Mouse (Mus musculus) MEL (cell line): ENCODE data around the gene Gm45233. TPM values are rescaled to one million over a fixed set of nuclear protein-coding genes. Genes with fewer than 3 reads are reported as not detected.

Experiments used
- DNase-seq: peaks from one replicate; pipeline ENCODE4 v3.0.0; 2011; ENCODE audit warnings: low read depth, low spot score
- H3K27ac ChIP-seq: 2 replicates; pipeline ENCODE4 v1.5.1; 2012; ENCODE audit warnings: low read depth, mild to moderate bottlenecking, control low read depth, low read length, moderate library complexity; ENCODE audit not compliant: control insufficient read depth
- H3K27me3 ChIP-seq, 2 experiments: fragments of 150-350 bp in 1 of 2; sonication (generic) in 1 of 2; 2 replicates each; pipeline ENCODE4 v1.6.1; 2012; ENCODE audit warnings: low read length in 2 of 2, mild to moderate bottlenecking in 2 of 2, improper control_type of control experiment in 1 of 2, moderate library complexity in 1 of 2; ENCODE audit not compliant: insufficient read depth in 2 of 2, control insufficient read depth in 1 of 2
- H3K36me3 ChIP-seq, 2 experiments: 2 replicates each; pipeline ENCODE4 v1.6.1; 2012 to 2014; ENCODE audit warnings: low read length in 2 of 2, improper control_type of control experiment in 1 of 2, inconsistent platforms in 1 of 2, mild to moderate bottlenecking in 1 of 2; ENCODE audit not compliant: insufficient read depth in 2 of 2, control insufficient read depth in 1 of 2
- H3K4me1 ChIP-seq, 2 experiments: fragments of 150-350 bp in 1 of 2; sonication (generic) in 1 of 2; 2 replicates each; pipeline ENCODE4 v1.6.1; 2012; ENCODE audit warnings: low read length in 2 of 2, improper control_type of control experiment in 1 of 2, mild to moderate bottlenecking in 1 of 2; ENCODE audit not compliant: insufficient read depth in 2 of 2, control insufficient read depth in 1 of 2
- H3K4me3 ChIP-seq, 2 experiments: fragments of 150-350 bp in 1 of 2; sonication (generic) in 1 of 2; 2 replicates each; pipeline ENCODE4 v1.5.1; 2012; ENCODE audit warnings: low read depth in 2 of 2, low read length in 2 of 2, mild to moderate bottlenecking in 2 of 2, moderate library complexity in 2 of 2, control low read depth in 1 of 2, improper control_type of control experiment in 1 of 2; ENCODE audit not compliant: control insufficient read depth in 1 of 2, insufficient read depth in 1 of 2
- H3K79me2 ChIP-seq: 2 replicates; pipeline ENCODE4 v1.6.1; 2012; ENCODE audit warnings: mild to moderate bottlenecking, low read length, moderate library complexity; ENCODE audit not compliant: control insufficient read depth, poor library complexity, insufficient read depth
- H3K9ac ChIP-seq: 2 replicates; pipeline ENCODE4 v1.6.1; 2012; ENCODE audit warnings: low read depth, mild to moderate bottlenecking, control low read depth, low read length, moderate library complexity; ENCODE audit not compliant: control insufficient read depth, poor library complexity, severe bottlenecking
- H3K9me3 ChIP-seq: fragments of 150-350 bp; sonication (generic); replicated peaks from 2 replicates; pipeline ENCODE4 v1.6.1; 2012; ENCODE audit warnings: mild to moderate bottlenecking, low read length, improper control_type of control experiment, moderate library complexity; ENCODE audit not compliant: insufficient read depth
- CHD1 ChIP-seq: IDR thresholded peaks from 2 replicates; pipeline ENCODE4 v1.6.1; 2012; ENCODE audit warnings: low read depth, mild to moderate bottlenecking, inconsistent platforms, low read length, improper control_type of control experiment
- CHD2 ChIP-seq: IDR thresholded peaks from 2 replicates; pipeline ENCODE4 v1.6.1; 2011; ENCODE audit warnings: low read length, improper control_type of control experiment
- CTCF ChIP-seq, 3 experiments: IDR thresholded peaks in 2 of 3; conservative IDR thresholded peaks in 1 of 3; 2 replicates each; pipeline ENCODE4 v1.5.1; 2011 to 2012; ENCODE audit warnings: low read length in 3 of 3, low read depth in 2 of 3, mild to moderate bottlenecking in 2 of 3, improper control_type of control experiment in 1 of 3, inconsistent platforms in 1 of 3, mixed read lengths in 1 of 3, moderate library complexity in 1 of 3; ENCODE audit not compliant: control insufficient read depth in 1 of 3, insufficient read depth in 1 of 3, poor library complexity in 1 of 3, severe bottlenecking in 1 of 3
- E2F4 ChIP-seq: IDR thresholded peaks from 2 replicates; pipeline ENCODE4 v1.6.1; 2011; ENCODE audit warnings: low read depth, low read length, improper control_type of control experiment, borderline replicate concordance
- ELF1 ChIP-seq: IDR thresholded peaks from 2 replicates; pipeline ENCODE4 v1.6.1; 2014; ENCODE audit warnings: low read depth, mild to moderate bottlenecking, inconsistent platforms, low read length, improper control_type of control experiment, moderate library complexity
- GABPA ChIP-seq: IDR thresholded peaks from 2 replicates; pipeline ENCODE4 v1.6.1; 2012; ENCODE audit warnings: low read depth, mild to moderate bottlenecking, inconsistent platforms, low read length, improper control_type of control experiment, moderate library complexity
- GATA1 ChIP-seq: IDR thresholded peaks from 2 replicates; pipeline ENCODE4 v1.6.1; 2011; ENCODE audit warnings: low read depth, low read length, improper control_type of control experiment
- JUND ChIP-seq: IDR thresholded peaks from 2 replicates; pipeline ENCODE4 v1.6.1; 2011; ENCODE audit warnings: low read depth, mild to moderate bottlenecking, improper control_type of control experiment, low read length
- KAT2A ChIP-seq: conservative IDR thresholded peaks from 2 replicates; pipeline ENCODE4 v1.6.1; 2012; ENCODE audit warnings: low read depth, low read length, improper control_type of control experiment, inconsistent platforms
- MAX ChIP-seq: IDR thresholded peaks from 2 replicates; pipeline ENCODE4 v1.6.1; 2011; ENCODE audit warnings: low read length, improper control_type of control experiment
- MEF2A ChIP-seq: IDR thresholded peaks from 2 replicates; pipeline ENCODE4 v1.6.1; 2014; ENCODE audit warnings: low read depth, mild to moderate bottlenecking, inconsistent platforms, low read length, improper control_type of control experiment; ENCODE audit not compliant: poor library complexity, insufficient replicate concordance, severe bottlenecking; ENCODE audit errors: extremely low read depth
- MXI1 ChIP-seq: IDR thresholded peaks from 2 replicates; pipeline ENCODE4 v1.6.1; 2011; ENCODE audit warnings: mild to moderate bottlenecking, low read depth, low read length, improper control_type of control experiment
- MYC ChIP-seq: IDR thresholded peaks from 2 replicates; pipeline ENCODE4 v1.6.1; 2011; ENCODE audit warnings: low read depth, mild to moderate bottlenecking, low read length, improper control_type of control experiment, moderate library complexity
- NELFE ChIP-seq: IDR thresholded peaks from 2 replicates; pipeline ENCODE4 v1.6.1; 2011; ENCODE audit warnings: low read depth, low read length, improper control_type of control experiment
- SMC3 ChIP-seq: IDR thresholded peaks from 2 replicates; pipeline ENCODE4 v1.6.1; 2011; ENCODE audit warnings: low read depth, low read length, improper control_type of control experiment
- TBP ChIP-seq: IDR thresholded peaks from 2 replicates; pipeline ENCODE4 v1.8.0; 2011; ENCODE audit warnings: low read depth, low read length, improper control_type of control experiment
- TCF12 ChIP-seq: IDR thresholded peaks from 2 replicates; pipeline ENCODE4 v1.6.1; 2014; ENCODE audit warnings: low read depth, mild to moderate bottlenecking, inconsistent platforms, low read length, improper control_type of control experiment, moderate library complexity
- UBTF ChIP-seq: IDR thresholded peaks from 2 replicates; pipeline ENCODE4 v1.6.1; 2012; ENCODE audit warnings: low read depth, mild to moderate bottlenecking, inconsistent platforms, low read length, improper control_type of control experiment, moderate library complexity, borderline replicate concordance; ENCODE audit not compliant: insufficient read depth
- USF1 ChIP-seq: IDR thresholded peaks from 2 replicates; pipeline ENCODE4 v1.6.1; 2014; ENCODE audit warnings: low read depth, mild to moderate bottlenecking, inconsistent platforms, low read length, improper control_type of control experiment, moderate library complexity
- USF2 ChIP-seq, 2 experiments: IDR thresholded peaks; 2 replicates each; pipeline ENCODE4 v1.6.1; 2011 to 2012; ENCODE audit warnings: improper control_type of control experiment in 2 of 2, low read length in 2 of 2, borderline replicate concordance in 1 of 2, inconsistent platforms in 1 of 2, low read depth in 1 of 2, mild to moderate bottlenecking in 1 of 2; ENCODE audit not compliant: insufficient read depth in 1 of 2
- ZC3H11A ChIP-seq: IDR thresholded peaks from 2 replicates; pipeline ENCODE4 v1.6.1; 2012; ENCODE audit warnings: low read depth, mild to moderate bottlenecking, inconsistent platforms, low read length, improper control_type of control experiment
- ZKSCAN1 ChIP-seq: IDR thresholded peaks from 2 replicates; pipeline ENCODE4 v1.6.1; 2012; ENCODE audit warnings: low read depth, mild to moderate bottlenecking, inconsistent platforms, low read length, improper control_type of control experiment, moderate library complexity
- polyA plus RNA-seq, 2 experiments: library from polyadenylated mRNA; stranded (reverse) in 1 of 2; unstranded in 1 of 2; fragments of >175 nt in 1 of 2; fragments of >200 nt in 1 of 2; gene quantifications; 2 replicates each; pipeline versions ENCODE4 v1.2.1 to v1.2.4; 2012; ENCODE audit warnings: low replicate concordance in 2 of 2, low read depth in 1 of 2; ENCODE audit not compliant: insufficient read length in 2 of 2, insufficient read depth in 1 of 2, missing spikeins in 1 of 2
- total RNA-seq: library from RNA; depleted of rRNA; stranded (reverse); fragments of 300-350 nt; gene quantifications from 2 replicates; pipeline ENCODE4 v1.2.3, GENCODE M21; 2012

The Gm45233 gene
- total and polyA plus RNA-seq, 3 experiments = 0.42 TPM; not detected in 2

- Histone ChIP-seq H3K36me3 (no peaks in the 10 kb centered on the region), H3K27me3 (peaks cover 0 to 3% of the 10 kb centered on the region in 2 experiments; a peak in 2 of 4 replicates)
- no peak for TF ChIP-seq UBTF
- TF ChIP-seq MEF2A = no peak
- TF ChIP-seq MAX = no peak
- TF ChIP-seq USF2 (IDR thresholded peaks at IDR 0.05; ENCODE audit: borderline replicate concordance in 1 of 2, insufficient read depth in 1 of 2, low read depth in 1 of 2, low read length in 2 of 2) = no peak
- no peak for TF ChIP-seq MXI1
- TF ChIP-seq SMC3 = no peak
- TF ChIP-seq CHD2 = no peak
- no peak for TF ChIP-seq ELF1
- TF ChIP-seq CHD1 = no peak
- no peak for TF ChIP-seq NELFE
- no peak for TF ChIP-seq ZC3H11A
- TF ChIP-seq MYC = no peak
- no peak for TF ChIP-seq KAT2A
- no peak for TF ChIP-seq GABPA
- TF ChIP-seq, all 39 proteins: peak for 0
- Histone ChIP-seq H3K9me3 (no peaks in the 10 kb centered on the region), H3K27ac (no peak overlapping the region), H3K9ac (no peak overlapping the region), H3K79me2 (no peaks in the 10 kb centered on the region), H3K4me3 (no peak overlapping the region), H3K4me1 (no peaks in the 10 kb centered on the region)
- DNase-seq = no peak
Observed at GRCm38 (mm10) chr7:43434676-43435075, 9.3 kb upstream of the Gm45233 start.

- Histone ChIP-seq H3K9me3 (no peaks in the 10 kb centered on the region), H3K27me3 (peaks cover 0 to 3% of the 10 kb centered on the region in 2 experiments; a peak in 2 of 4 replicates), H3K36me3 (no peaks in the 10 kb centered on the region), H3K4me3 (no peak within 1 kb of the TSS), H3K27ac (no peak within 1 kb of the TSS), H3K79me2 (no peaks in the 10 kb centered on the region), H3K4me1 (no peaks in the 10 kb centered on the region), H3K9ac (no peak within 1 kb of the TSS)
- TF ChIP-seq TCF12 (no peak), KAT2A (no peak), CTCF (IDR thresholded peaks at IDR 0.05 in 2 of 3, conservative IDR thresholded peaks at IDR 0.05 in 1 of 3; ENCODE audit: control insufficient read depth in 1 of 3, insufficient read depth in 1 of 3, low read depth in 2 of 3, low read length in 3 of 3, poor library complexity in 1 of 3, severe bottlenecking in 1 of 3) (no peak), JUND (no peak), USF2 (IDR thresholded peaks at IDR 0.05; ENCODE audit: borderline replicate concordance in 1 of 2, insufficient read depth in 1 of 2, low read depth in 1 of 2, low read length in 2 of 2) (no peak), MEF2A (no peak), GATA1 (no peak), UBTF (no peak), E2F4 (no peak), CHD1 (no peak), USF1 (no peak), ZKSCAN1 (no peak), GABPA (no peak), MAX (no peak), TBP (no peak)
- DNase-seq = no peak
Observed at GRCm38 (mm10) chr7:43436341-43437255, 7.3 kb upstream of the Gm45233 start, which contains the start of gene Nkg7. Gene Nkg7 (plus strand): TSS chr7:43437073.
